Mouse (Mus musculus): Measurements from ENCODE around the gene Clip1. TPM values are rescaled to one million over a fixed set of nuclear protein-coding genes. Genes with fewer than 3 reads are reported as not detected.

Clip1 gene
- polyA plus RNA-seq, 1 experiment = 49.8 TPM

GRCm38 (mm10) chr5:123675717-123676116, 8.7 kb downstream of the Clip1 start:
- TF ChIP-seq POLR2A (IDR thresholded peaks at IDR 0.05; ENCODE audit: borderline replicate concordance, extremely low read depth, low read depth, low read length) (no peak), CTCF (IDR thresholded peaks at IDR 0.05; ENCODE audit: insufficient read depth, low read length) (no peak)
- Histone ChIP-seq H3K4me3 (replicated peaks; ENCODE audit: extremely low read depth, low read depth, low read length) (no peak overlapping the region), H3K4me1 (ENCODE audit: control insufficient read depth, insufficient read depth, low read length) (peaks cover 27% of the 10 kb centered on the region)
- no peak for DNase-seq
- 71% methylated on average over 9 of the region's 9 CpGs for WGBS

DNA sequence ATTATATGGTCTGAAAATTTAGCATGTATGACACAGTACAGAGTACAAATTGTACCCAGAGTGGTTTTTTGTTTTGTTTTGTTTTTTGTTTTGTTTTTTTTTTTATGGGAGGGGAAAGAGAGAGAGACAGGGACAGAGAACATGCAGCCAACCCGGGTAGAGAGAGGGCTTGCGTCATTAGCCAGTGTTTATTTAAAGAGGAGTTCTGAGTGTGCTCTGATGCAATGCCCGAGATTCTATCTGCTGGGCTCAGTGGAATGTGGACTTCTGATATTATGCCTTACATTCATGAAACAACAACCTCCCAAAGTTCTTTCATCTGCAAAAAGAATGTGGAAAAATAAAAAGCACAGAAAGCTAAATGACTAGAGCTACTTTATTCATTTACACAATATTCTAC, 9.2 kb downstream of the Clip1 start:
- H3K4me3 ChIP-seq (replicated peaks; ENCODE audit: extremely low read depth, low read depth, low read length) = no peak overlapping the region
- WGBS = 3% methylated on average over 3 of the region's 3 CpGs
- H3K4me1 ChIP-seq (ENCODE audit: control insufficient read depth, insufficient read depth, low read length) = peaks cover 31% of the 10 kb centered on the region
- no peak for DNase-seq
- TF ChIP-seq CTCF (IDR thresholded peaks at IDR 0.05; ENCODE audit: insufficient read depth, low read length) = no peak
- TF ChIP-seq POLR2A (IDR thresholded peaks at IDR 0.05; ENCODE audit: borderline replicate concordance, extremely low read depth, low read depth, low read length) = no peak

DNA sequence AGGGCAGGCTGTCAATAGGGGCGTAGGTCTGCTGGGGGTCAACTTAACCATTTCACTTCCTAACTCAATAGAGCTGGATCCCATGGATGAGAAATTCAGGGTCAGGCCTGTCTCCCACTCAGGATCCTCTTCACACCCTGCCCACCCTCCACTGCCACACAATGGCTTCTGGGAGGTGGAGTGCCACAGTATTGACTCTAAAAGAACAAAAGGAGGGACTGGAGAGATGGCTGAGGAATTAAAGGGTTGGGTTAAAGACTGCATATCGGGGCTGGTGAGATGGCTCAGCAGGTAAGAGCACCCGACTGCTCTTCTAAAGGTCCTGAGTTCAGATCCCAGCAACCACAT, 13.0 kb downstream of the Clip1 start:
- Histone ChIP-seq H3K4me3 (replicated peaks; ENCODE audit: extremely low read depth, low read depth, low read length) (no peak overlapping the region), H3K4me1 (ENCODE audit: control insufficient read depth, insufficient read depth, low read length) (peaks cover 34% of the 10 kb centered on the region)
- no peak for DNase-seq
- TF ChIP-seq CTCF (IDR thresholded peaks at IDR 0.05; ENCODE audit: insufficient read depth, low read length) = no peak
- TF ChIP-seq POLR2A (IDR thresholded peaks at IDR 0.05; ENCODE audit: borderline replicate concordance, extremely low read depth, low read depth, low read length) = no peak
- WGBS = 63% methylated on average over 3 of the region's 3 CpGs

DNA sequence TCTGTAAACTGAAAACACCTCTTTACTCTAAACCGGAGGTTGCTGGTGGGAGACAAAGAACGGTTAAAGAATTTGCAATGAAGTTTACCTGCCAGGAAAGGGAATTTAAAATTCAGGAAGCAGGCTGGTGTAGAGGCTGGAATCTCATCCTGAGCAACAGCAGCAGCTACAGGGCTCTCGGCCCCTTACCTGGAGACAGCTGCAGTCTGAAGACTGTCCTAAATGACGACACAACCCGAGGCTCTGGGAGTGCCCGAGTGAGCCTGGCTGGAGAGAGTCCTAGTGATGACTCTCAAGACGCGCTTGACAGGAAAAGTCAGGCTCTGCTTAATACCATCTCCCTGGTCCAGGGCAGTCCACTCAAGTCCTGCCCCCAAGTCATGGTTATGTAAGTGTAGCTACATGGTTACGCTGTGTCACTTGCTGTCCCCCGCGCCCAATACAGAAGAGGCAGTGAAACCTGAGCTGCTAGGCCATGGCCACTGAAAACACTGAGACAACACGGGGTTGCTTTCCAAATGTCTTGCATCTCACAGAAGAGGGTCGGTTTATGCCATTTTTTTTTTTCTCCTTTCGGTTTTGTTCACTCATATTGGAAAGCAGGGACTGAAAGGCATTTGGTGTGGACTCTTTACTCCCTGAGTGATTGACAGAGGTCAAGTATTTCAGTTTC, 13.5 kb downstream of the Clip1 start:
- TF ChIP-seq POLR2A (IDR thresholded peaks at IDR 0.05; ENCODE audit: borderline replicate concordance, extremely low read depth, low read depth, low read length) (no peak), CTCF (IDR thresholded peaks at IDR 0.05; ENCODE audit: insufficient read depth, low read length) (no peak)
- Histone ChIP-seq H3K4me1 (ENCODE audit: control insufficient read depth, insufficient read depth, low read length) (peaks cover 34% of the 10 kb centered on the region), H3K4me3 (replicated peaks; ENCODE audit: extremely low read depth, low read depth, low read length) (peak overlapping the region; percentile 12)
- 22% methylated on average over 14 of the region's 14 CpGs for WGBS
- DNase-seq = peak; percentile 37

DNA sequence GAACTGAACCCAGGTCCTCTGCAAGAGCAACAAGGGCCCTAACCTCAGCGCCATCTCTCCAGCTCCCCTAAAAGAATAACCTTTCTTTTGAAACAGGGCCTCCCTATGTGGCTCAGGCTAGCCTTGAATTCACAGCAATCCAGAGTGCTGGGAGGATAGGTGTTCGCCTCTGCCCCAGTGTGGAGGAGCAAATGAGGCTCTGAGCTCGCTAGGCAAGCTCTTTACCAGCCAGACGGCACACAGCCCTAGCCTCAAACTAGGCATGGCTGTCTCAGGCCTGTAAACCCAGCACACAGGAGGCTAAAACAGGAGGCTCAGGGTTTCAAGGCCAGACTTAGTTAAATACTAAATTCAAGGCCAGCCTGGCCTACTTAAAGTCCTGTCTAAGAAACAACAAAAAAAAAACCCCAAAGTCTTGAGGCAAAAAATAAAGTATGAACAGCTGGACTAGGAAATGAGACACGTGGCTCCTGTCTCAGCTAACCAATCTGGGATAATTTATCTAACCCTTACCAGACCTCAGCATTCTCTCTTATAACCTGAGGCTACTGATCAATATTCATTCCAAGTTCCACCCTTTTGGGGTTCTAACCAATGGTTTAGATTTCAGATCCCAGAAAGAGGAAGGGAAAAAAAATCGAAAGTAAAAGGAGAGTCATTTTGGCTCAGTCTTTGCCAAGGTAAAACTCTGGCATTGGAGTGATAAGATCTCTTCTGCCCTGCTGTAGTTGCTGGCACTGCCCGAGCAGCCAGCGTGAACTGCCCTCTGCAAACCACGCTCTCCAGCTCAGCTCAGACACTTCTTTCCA, 14.2 kb downstream of the Clip1 start:
- TF ChIP-seq CTCF (IDR thresholded peaks at IDR 0.05; ENCODE audit: insufficient read depth, low read length) (no peak), POLR2A (IDR thresholded peaks at IDR 0.05; ENCODE audit: borderline replicate concordance, extremely low read depth, low read depth, low read length) (no peak)
- H3K4me1 ChIP-seq (ENCODE audit: control insufficient read depth, insufficient read depth, low read length) = peaks cover 34% of the 10 kb centered on the region
- 45% methylated on average over 9 of the region's 9 CpGs for WGBS
- peak overlapping the region; percentile 12 for H3K4me3 ChIP-seq (replicated peaks; ENCODE audit: extremely low read depth, low read depth, low read length)
- no peak for DNase-seq

- no peak for TF ChIP-seq POLR2A (IDR thresholded peaks at IDR 0.05; ENCODE audit: borderline replicate concordance, extremely low read depth, low read depth, low read length)
- TF ChIP-seq CTCF (IDR thresholded peaks at IDR 0.05; ENCODE audit: insufficient read depth, low read length) = no peak
- no peak for DNase-seq
- H3K4me1 ChIP-seq (ENCODE audit: control insufficient read depth, insufficient read depth, low read length) = peaks cover 31% of the 10 kb centered on the region
- WGBS = 77% methylated on average over 12 of the region's 12 CpGs
- H3K4me3 ChIP-seq (replicated peaks; ENCODE audit: extremely low read depth, low read depth, low read length) = no peak overlapping the region
These were observed 16.5 kb downstream of the Clip1 start for GRCm38 (mm10) chr5:123667915-123668314.

- WGBS = 71% methylated on average over 7 of the region's 7 CpGs
These were observed 18.5 kb downstream of the Clip1 start for GRCm38 (mm10) chr5:123665956-123666355.

GRCm38 (mm10) chr5:123664329-123664728, 20.1 kb downstream of the Clip1 start:
- H3K4me1 ChIP-seq (ENCODE audit: control insufficient read depth, insufficient read depth, low read length) = peaks cover 28% of the 10 kb centered on the region
- no peak for DNase-seq
- TF ChIP-seq POLR2A (IDR thresholded peaks at IDR 0.05; ENCODE audit: borderline replicate concordance, extremely low read depth, low read depth, low read length) (no peak), CTCF (IDR thresholded peaks at IDR 0.05; ENCODE audit: insufficient read depth, low read length) (no peak)
- no peak overlapping the region for H3K4me3 ChIP-seq (replicated peaks; ENCODE audit: extremely low read depth, low read depth, low read length)
- 63% methylated on average over 7 of the region's 7 CpGs for WGBS

More at GRCm38 (mm10) chr5:123665956-123666355, 18.5 kb downstream of the Clip1 start:
- peaks cover 37% of the 10 kb centered on the region for H3K4me1 ChIP-seq (ENCODE audit: control insufficient read depth, insufficient read depth, low read length)
- H3K4me3 ChIP-seq (replicated peaks; ENCODE audit: extremely low read depth, low read depth, low read length) = no peak overlapping the region
- TF ChIP-seq CTCF (IDR thresholded peaks at IDR 0.05; ENCODE audit: insufficient read depth, low read length) (no peak), POLR2A (IDR thresholded peaks at IDR 0.05; ENCODE audit: borderline replicate concordance, extremely low read depth, low read depth, low read length) (no peak)
- no peak for DNase-seq

DNA sequence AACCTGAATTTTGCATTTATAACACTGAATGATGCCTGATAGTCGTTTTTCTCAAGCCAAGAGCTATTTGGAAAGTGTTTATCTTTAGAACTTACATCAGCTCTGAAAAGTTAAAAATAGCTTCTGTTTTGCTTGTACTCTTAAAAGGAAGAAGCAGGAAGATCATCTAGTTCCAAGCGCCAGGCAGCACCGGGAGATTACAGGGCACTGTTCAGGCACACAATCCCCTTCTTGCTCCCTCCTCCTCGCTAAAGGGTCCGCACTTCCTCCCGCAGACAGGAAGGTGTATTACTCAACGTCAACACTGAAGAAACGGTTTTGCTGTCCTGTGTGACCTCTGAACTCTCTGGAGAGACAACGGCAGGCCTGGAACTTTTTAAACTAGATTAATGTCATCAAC, 22.4 kb downstream of the Clip1 start:
- DNase-seq = no peak
- TF ChIP-seq POLR2A (IDR thresholded peaks at IDR 0.05; ENCODE audit: borderline replicate concordance, extremely low read depth, low read depth, low read length) (peak; percentile 43; the same call in 1 of the 2 replicates), CTCF (IDR thresholded peaks at IDR 0.05; ENCODE audit: insufficient read depth, low read length) (no peak)
- WGBS = 7% methylated on average over 9 of the region's 9 CpGs
- Histone ChIP-seq H3K4me3 (replicated peaks; ENCODE audit: extremely low read depth, low read depth, low read length) (no peak overlapping the region), H3K4me1 (ENCODE audit: control insufficient read depth, insufficient read depth, low read length) (peaks cover 28% of the 10 kb centered on the region)

DNA sequence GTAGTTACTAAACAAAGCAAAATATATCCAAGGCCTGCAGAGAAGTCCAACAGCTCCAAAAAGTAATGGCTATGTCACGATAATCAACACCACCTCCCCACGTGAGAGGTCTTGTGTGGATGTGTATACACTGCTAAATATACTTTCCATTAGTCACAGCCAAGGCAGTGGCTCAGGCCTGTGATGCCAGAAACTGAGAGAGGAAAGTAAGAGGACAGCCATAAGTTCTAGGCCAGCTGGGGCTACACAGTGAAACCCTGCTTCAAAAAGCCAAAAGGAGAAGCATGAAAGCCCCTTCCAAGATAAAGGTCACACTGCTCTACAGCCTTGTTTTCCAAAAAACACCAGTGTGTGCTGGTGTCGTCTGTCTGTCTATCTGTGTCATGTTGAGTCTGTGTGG, 22.8 kb downstream of the Clip1 start:
- no peak for DNase-seq
- no peak overlapping the region for H3K4me3 ChIP-seq (replicated peaks; ENCODE audit: extremely low read depth, low read depth, low read length)
- peaks cover 25% of the 10 kb centered on the region for H3K4me1 ChIP-seq (ENCODE audit: control insufficient read depth, insufficient read depth, low read length)
- 23% methylated on average over 3 of the region's 3 CpGs for WGBS
- no peak for TF ChIP-seq POLR2A (IDR thresholded peaks at IDR 0.05; ENCODE audit: borderline replicate concordance, extremely low read depth, low read depth, low read length)
